9 mouse cellular contexts compared by ENCODE assay signal in the genomic region with DNA sequence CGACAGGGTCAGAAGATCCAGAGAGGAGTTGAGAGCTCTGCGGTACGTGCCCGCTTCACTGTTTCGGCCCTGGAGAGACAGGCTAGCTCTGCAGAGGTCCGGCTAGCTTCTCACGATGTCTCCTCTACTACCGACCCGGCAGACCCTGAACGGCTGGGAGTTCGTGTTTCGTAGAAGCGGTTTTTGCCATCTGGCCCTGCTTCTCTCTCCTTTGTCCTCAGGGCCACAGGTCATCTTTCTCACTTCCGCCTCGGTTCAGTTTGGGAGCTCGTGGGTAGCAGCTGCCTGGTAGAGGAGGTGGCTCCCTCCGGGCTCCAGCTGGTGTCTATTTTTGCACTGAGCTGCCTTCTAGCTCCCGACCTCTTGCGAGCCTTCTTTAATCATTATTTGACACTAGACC. TPM values are rescaled to one million over a fixed set of nuclear protein-coding genes. Genes with fewer than 3 reads are reported as not detected.
DNase-seq lines count a peak whose midpoint lies in the region; ATAC-seq and TF ChIP-seq lines count a peak whose summit lies in the region.
"Had no signal": no experiment of that assay in that cellular context is flagged by ENCODE, and none has a peak within 500 bp of the region (broad histone marks: within the 10 kb centered on the region; RNA-seq: fewer than 3 reads in every experiment).

No protein-coding gene starts in this region.

- no peak overlapping the region for H3K4me3 ChIP-seq in midbrain, embryonic 12.5 days
- no peak overlapping the region for H3K4me3 ChIP-seq in midbrain, embryonic 13.5 days (replicated peaks)
- H3K4me3 ChIP-seq in left cerebral cortex, adult 2 months = no peak overlapping the region

- WGBS in midbrain, embryonic 12.5 days = 58% methylated on average over 19 of the region's 19 CpGs
- WGBS in midbrain, embryonic 13.5 days = 60% methylated on average over 19 of the region's 19 CpGs

- H3K9me3 ChIP-seq in midbrain, embryonic 12.5 days = no peaks in the 10 kb centered on the region
- H3K9me3 ChIP-seq in midbrain, embryonic 13.5 days = no peaks in the 10 kb centered on the region

- H3K27ac ChIP-seq in midbrain, embryonic 12.5 days (replicated peaks) = peak overlapping the region; percentile 58
- no peak overlapping the region for H3K27ac ChIP-seq in midbrain, embryonic 13.5 days
- no peak overlapping the region for H3K27ac ChIP-seq in left cerebral cortex, adult 2 months

- H3K9ac ChIP-seq in midbrain, embryonic 12.5 days (replicated peaks) = no peak overlapping the region
- H3K9ac ChIP-seq in midbrain, embryonic 13.5 days (replicated peaks) = no peak overlapping the region

- no peaks in the 10 kb centered on the region for H3K27me3 ChIP-seq in midbrain, embryonic 12.5 days
- no peaks in the 10 kb centered on the region for H3K27me3 ChIP-seq in midbrain, embryonic 13.5 days

- no peak overlapping the region for H3K4me2 ChIP-seq in midbrain, embryonic 12.5 days (replicated peaks)
- H3K4me2 ChIP-seq in midbrain, embryonic 13.5 days (replicated peaks) = no peak overlapping the region

- peak; percentile 56 to 59 for DNase-seq in cerebellum, postnatal 10 days
- DNase-seq in cerebellum, adult 8-10 months = no peak
- peak; percentile 16 to 34 for DNase-seq in kidney, postnatal 4 days
- DNase-seq in skeletal muscle tissue, adult 2 months (ENCODE audit: low read depth, low spot score) = peak; percentile 41
- DNase-seq in left cerebral cortex, adult 2 months (ENCODE audit: extremely low spot score in 1 of 2, low spot score in 2 of 2) = no peak
- DNase-seq in adrenal gland, adult 18-20 months (ENCODE audit: low spot score in 2 of 2) = no peak
- DNase-seq: cerebellum, adult 9-10 months had no signal

- intact Hi-C loops in left cerebral cortex, adult 2 months (cut with DNase I) = no loop called here

- peaks cover 8% of the 10 kb centered on the region for H3K4me1 ChIP-seq in midbrain, embryonic 12.5 days
- peaks cover 7% of the 10 kb centered on the region; the same call in 1 of the 2 replicates for H3K4me1 ChIP-seq in midbrain, embryonic 13.5 days (replicated peaks)

- ATAC-seq in midbrain, embryonic 12.5 days (ENCODE audit: low FRiP score, low read depth) = 0 out of 2 replicates have a peak, but pooled peaks have one; percentile 34
- no peak for ATAC-seq in midbrain, embryonic 13.5 days

- H3K36me3 ChIP-seq in midbrain, embryonic 12.5 days = no peaks in the 10 kb centered on the region
- H3K36me3 ChIP-seq in midbrain, embryonic 13.5 days = no peaks in the 10 kb centered on the region

- no peak for TF ChIP-seq CTCF in left cerebral cortex, adult 2 months (IDR thresholded peaks at IDR 0.05)

RNA-seq across cellular contexts. Expression of a gene that starts 21.7 kb away (rescaled TPM):
- polyA plus RNA-seq in midbrain, embryonic 12.5 days (2016; fragmentation: Nextera tagmentation; extraction: Ambion mirVana) = 17.9 and 19.7 TPM in 2 replicates
- 21.9 and 22.0 TPM in 2 replicates for polyA plus RNA-seq in midbrain, embryonic 13.5 days (2015; fragmentation: Nextera tagmentation; extraction: Ambion mirVana)
- total RNA-seq in left cerebral cortex, adult 2 months (2021) = 10 to 100 TPM; 19.2 to 20.8 TPM
- total RNA-seq in adrenal gland, adult 18-20 months (2021) = 10 to 100 TPM; 12.9 to 13.3 TPM

RNA-seq across cellular contexts. Expression of a gene that starts 55.2 kb away (rescaled TPM):
- 3.5 and 4.4 TPM in 2 replicates for polyA plus RNA-seq in midbrain, embryonic 12.5 days (2016; fragmentation: Nextera tagmentation; extraction: Ambion mirVana)
- 4.6 TPM in 2 replicates for polyA plus RNA-seq in midbrain, embryonic 13.5 days (2015; fragmentation: Nextera tagmentation; extraction: Ambion mirVana)
- total RNA-seq in left cerebral cortex, adult 2 months (2021) = 100 to 1,000 TPM; 133 to 143 TPM
- total RNA-seq in adrenal gland, adult 18-20 months (2021) = 10 to 100 TPM; 48.3 to 48.8 TPM

Comparison
In these comparisons a context has a peak if more than half of its experiments do, and no peak if none do; other contexts are left out.
1. DNase-seq: peak in cerebellum, postnatal 10 days (2 of 2), kidney, postnatal 4 days (2 of 2) and skeletal muscle tissue, adult 2 months (single experiment); none in cerebellum, adult 8-10 months (single experiment), left cerebral cortex, adult 2 months (0 of 2) and adrenal gland, adult 18-20 months (0 of 2).